ENCODE assay signal across 11 mouse cellular contexts in genomic region chr10:120377795-120378194, GRCm38 (mm10).
DNase-seq lines count a peak whose midpoint lies in the region; ATAC-seq and TF ChIP-seq lines count a peak whose summit lies in the region.
"Had no signal": no experiment of that assay in that cellular context is flagged by ENCODE, and none has a peak within 500 bp of the region (broad histone marks: within the 10 kb centered on the region; RNA-seq: fewer than 3 reads in every experiment).

No protein-coding gene starts in this region.

- TF ChIP-seq CTCF in lung, embryonic 14.5 days (IDR thresholded peaks at IDR 0.05; ENCODE audit: low read depth) = no peak

- no peaks in the 10 kb centered on the region for H3K9me3 ChIP-seq in heart, embryonic 11.5 days (replicated peaks; ENCODE audit: control insufficient read depth, low read length)
- no peaks in the 10 kb centered on the region for H3K9me3 ChIP-seq in lung, embryonic 14.5 days (ENCODE audit: low read depth, low read length)
- H3K9me3 ChIP-seq in forebrain, embryonic 15.5 days = no peaks in the 10 kb centered on the region
- H3K9me3 ChIP-seq in neural tube, embryonic 14.5 days (ENCODE audit: control insufficient read depth, low read length) = no peaks in the 10 kb centered on the region

- peak overlapping the region; percentile 43 for H3K4me2 ChIP-seq in heart, embryonic 11.5 days
- peak overlapping the region; percentile 41 for H3K4me2 ChIP-seq in lung, embryonic 14.5 days
- H3K4me2 ChIP-seq in forebrain, embryonic 15.5 days (replicated peaks) = 0 out of 2 replicates have a peak overlapping the region, but pooled peaks have one; percentile 3
- H3K4me2 ChIP-seq in neural tube, embryonic 14.5 days (ENCODE audit: low read depth, low read length) = 0 out of 2 replicates have a peak overlapping the region, but pooled peaks have one; percentile 1

- no peak for ATAC-seq in heart, embryonic 11.5 days (replicated peaks; ENCODE audit: insufficient number of reproducible peaks, low FRiP score, low TSS enrichment)
- ATAC-seq in lung, embryonic 14.5 days (ENCODE audit: insufficient read depth) = peak; percentile 56; the same call in 1 of the 2 replicates
- peak; percentile 46; the same call in 1 of the 2 replicates for ATAC-seq in forebrain, embryonic 15.5 days (replicated peaks)
- peak; percentile 66 for ATAC-seq in neural tube, embryonic 14.5 days (ENCODE audit: low read depth)
- ATAC-seq: inflammation-experienced regulatory T-cells, adult 6 months had no signal

- no peak overlapping the region for H3K9ac ChIP-seq in heart, embryonic 11.5 days (ENCODE audit: low read depth, low read length)
- H3K9ac ChIP-seq in lung, embryonic 14.5 days = no peak overlapping the region
- no peak overlapping the region for H3K9ac ChIP-seq in forebrain, embryonic 15.5 days (replicated peaks)
- no peak overlapping the region for H3K9ac ChIP-seq in neural tube, embryonic 14.5 days (replicated peaks; ENCODE audit: low read depth, low read length)

- WGBS in heart, embryonic 11.5 days (ENCODE audit: insufficient replicate concordance) = 58% methylated on average over 3 of the region's 3 CpGs
- 30% methylated on average over 3 of the region's 3 CpGs for WGBS in lung, embryonic 14.5 days
- 20% methylated on average over 3 of the region's 3 CpGs for WGBS in forebrain, embryonic 15.5 days
- 59% methylated on average over 3 of the region's 3 CpGs for WGBS in neural tube, embryonic 14.5 days

- peak overlapping the region; percentile 62 for H3K27ac ChIP-seq in heart, embryonic 11.5 days (ENCODE audit: low read depth, low read length)
- H3K27ac ChIP-seq in lung, embryonic 14.5 days (ENCODE audit: low read depth) = peak overlapping the region; percentile 71
- H3K27ac ChIP-seq in forebrain, embryonic 15.5 days (replicated peaks) = 0 out of 2 replicates have a peak overlapping the region, but pooled peaks have one; percentile 3
- H3K27ac ChIP-seq in neural tube, embryonic 14.5 days (ENCODE audit: low read depth, low read length) = no peak overlapping the region
- H3K27ac ChIP-seq: left cerebral cortex, adult 2 months; macrophage had no signal

- no peak overlapping the region for H3K4me3 ChIP-seq in heart, embryonic 11.5 days (ENCODE audit: low read depth, low read length)
- no peak overlapping the region for H3K4me3 ChIP-seq in lung, embryonic 14.5 days (ENCODE audit: low read depth, low read length)
- no peak overlapping the region for H3K4me3 ChIP-seq in forebrain, embryonic 15.5 days
- H3K4me3 ChIP-seq in neural tube, embryonic 14.5 days (ENCODE audit: low read depth, low read length) = no peak overlapping the region
- H3K4me3 ChIP-seq: left cerebral cortex, adult 2 months had no signal

- DNase-seq in heart, adult 9 months (ENCODE audit: low spot score in 2 of 2) = no peak
- DNase-seq in lung, embryonic 14.5 days = no peak
- no peak for DNase-seq in lung, adult 18-20 months
- DNase-seq in spleen, postnatal 36 days (ENCODE audit: low spot score in 2 of 2) = no peak
- no peak for DNase-seq in right cerebral cortex, postnatal 10 days (ENCODE audit: low spot score in 2 of 2)

- H3K4me1 ChIP-seq in heart, embryonic 11.5 days (ENCODE audit: control insufficient read depth, insufficient read depth, low read length) = peaks cover 16% of the 10 kb centered on the region
- peaks cover 21% of the 10 kb centered on the region for H3K4me1 ChIP-seq in lung, embryonic 14.5 days (ENCODE audit: insufficient read depth)
- H3K4me1 ChIP-seq in forebrain, embryonic 15.5 days = peaks cover 31% of the 10 kb centered on the region
- H3K4me1 ChIP-seq in neural tube, embryonic 14.5 days (ENCODE audit: control insufficient read depth, insufficient read depth, low read length) = peaks cover 6% of the 10 kb centered on the region; the same call in 1 of the 2 replicates

- H3K27me3 ChIP-seq in heart, embryonic 11.5 days (ENCODE audit: control insufficient read depth, insufficient read depth, low read length) = no peaks in the 10 kb centered on the region
- no peaks in the 10 kb centered on the region for H3K27me3 ChIP-seq in lung, embryonic 14.5 days (ENCODE audit: insufficient read depth, low read length)
- H3K27me3 ChIP-seq in forebrain, embryonic 15.5 days = peaks cover 5% of the 10 kb centered on the region; the same call in 1 of the 2 replicates
- H3K27me3 ChIP-seq in neural tube, embryonic 14.5 days (ENCODE audit: control insufficient read depth, insufficient read depth, low read length) = no peaks in the 10 kb centered on the region

- H3K36me3 ChIP-seq in heart, embryonic 11.5 days (ENCODE audit: control insufficient read depth, insufficient read depth, low read length) = no peaks in the 10 kb centered on the region
- H3K36me3 ChIP-seq in lung, embryonic 14.5 days (ENCODE audit: insufficient read depth) = no peaks in the 10 kb centered on the region
- H3K36me3 ChIP-seq in forebrain, embryonic 15.5 days = no peaks in the 10 kb centered on the region
- H3K36me3 ChIP-seq in neural tube, embryonic 14.5 days (ENCODE audit: control insufficient read depth, insufficient read depth, low read length) = no peaks in the 10 kb centered on the region
